Mouse (Mus musculus): ENCODE measurements around the gene Fbxl16. TPM values are rescaled to one million over a fixed set of nuclear protein-coding genes. Genes with fewer than 3 reads are reported as not detected.

The Fbxl16 gene
- polyA plus RNA-seq, 1 experiment = 4.7 TPM

- no peak for TF ChIP-seq CTCF (IDR thresholded peaks at IDR 0.05; ENCODE audit: low read depth, low read length)
- no peak for TF ChIP-seq EP300 (IDR thresholded peaks at IDR 0.05; ENCODE audit: insufficient read depth, low read depth, low read length)
- no peak for TF ChIP-seq POLR2A (IDR thresholded peaks at IDR 0.05; ENCODE audit: insufficient read depth, low read length)
- H3K4me3 ChIP-seq (ENCODE audit: low read depth, low read length) = peak overlapping the region; percentile 83
- H3K4me1 ChIP-seq (ENCODE audit: control insufficient read depth, insufficient read depth, low read length) = peaks cover 3% of the 10 kb centered on the region
- H3K9ac ChIP-seq (ENCODE audit: low read depth, poor library complexity, severe bottlenecking) = peak overlapping the region; percentile 66
- H3K27me3 ChIP-seq (ENCODE audit: control insufficient read depth, insufficient read depth, low read length, poor library complexity, severe bottlenecking) = no peaks in the 10 kb centered on the region
- H3K36me3 ChIP-seq (ENCODE audit: control insufficient read depth, insufficient read depth, low read length, poor library complexity, severe bottlenecking) = no peaks in the 10 kb centered on the region
- no peak overlapping the region for H3K27ac ChIP-seq (ENCODE audit: insufficient read depth, low read length)
- H3K9me3 ChIP-seq (replicated peaks; ENCODE audit: control insufficient read depth, insufficient read depth, low read length, poor library complexity, severe bottlenecking) = no peaks in the 10 kb centered on the region
Observed at GRCm38 (mm10) chr17:25861704-25862612, 53.1 kb downstream of the Fbxl16 start.

GRCm38 (mm10) chr17:25863681-25864080, 54.8 kb downstream of the Fbxl16 start:
- no peak overlapping the region for H3K9ac ChIP-seq (ENCODE audit: low read depth, poor library complexity, severe bottlenecking)
- peaks cover 3% of the 10 kb centered on the region for H3K4me1 ChIP-seq (ENCODE audit: control insufficient read depth, insufficient read depth, low read length)
- no peak overlapping the region for H3K4me3 ChIP-seq (ENCODE audit: low read depth, low read length)
- no peaks in the 10 kb centered on the region for H3K27me3 ChIP-seq (ENCODE audit: control insufficient read depth, insufficient read depth, low read length, poor library complexity, severe bottlenecking)
- H3K36me3 ChIP-seq (ENCODE audit: control insufficient read depth, insufficient read depth, low read length, poor library complexity, severe bottlenecking) = no peaks in the 10 kb centered on the region
- no peak overlapping the region for H3K27ac ChIP-seq (ENCODE audit: insufficient read depth, low read length)
- no peak for TF ChIP-seq POLR2A (IDR thresholded peaks at IDR 0.05; ENCODE audit: insufficient read depth, low read length)
- TF ChIP-seq CTCF (IDR thresholded peaks at IDR 0.05; ENCODE audit: low read depth, low read length) = no peak
- H3K9me3 ChIP-seq (replicated peaks; ENCODE audit: control insufficient read depth, insufficient read depth, low read length, poor library complexity, severe bottlenecking) = no peaks in the 10 kb centered on the region

GRCm38 (mm10) chr17:25864311-25864710, 55.4 kb downstream of the Fbxl16 start:
- no peaks in the 10 kb centered on the region for H3K27me3 ChIP-seq (ENCODE audit: control insufficient read depth, insufficient read depth, low read length, poor library complexity, severe bottlenecking)
- no peak overlapping the region for H3K4me3 ChIP-seq (ENCODE audit: low read depth, low read length)
- no peak overlapping the region for H3K27ac ChIP-seq (ENCODE audit: insufficient read depth, low read length)
- H3K4me1 ChIP-seq (ENCODE audit: control insufficient read depth, insufficient read depth, low read length) = peaks cover 3% of the 10 kb centered on the region
- no peak for TF ChIP-seq EP300 (IDR thresholded peaks at IDR 0.05; ENCODE audit: insufficient read depth, low read depth, low read length)
- no peak for TF ChIP-seq POLR2A (IDR thresholded peaks at IDR 0.05; ENCODE audit: insufficient read depth, low read length)
- TF ChIP-seq CTCF (IDR thresholded peaks at IDR 0.05; ENCODE audit: low read depth, low read length) = no peak
- no peak overlapping the region for H3K9ac ChIP-seq (ENCODE audit: low read depth, poor library complexity, severe bottlenecking)
- no peaks in the 10 kb centered on the region for H3K36me3 ChIP-seq (ENCODE audit: control insufficient read depth, insufficient read depth, low read length, poor library complexity, severe bottlenecking)
- H3K9me3 ChIP-seq (replicated peaks; ENCODE audit: control insufficient read depth, insufficient read depth, low read length, poor library complexity, severe bottlenecking) = no peaks in the 10 kb centered on the region

GRCm38 (mm10) chr17:25865288-25865687, 56.4 kb downstream of the Fbxl16 start:
- Histone ChIP-seq H3K4me3 (ENCODE audit: low read depth, low read length) (no peak overlapping the region), H3K36me3 (ENCODE audit: control insufficient read depth, insufficient read depth, low read length, poor library complexity, severe bottlenecking) (no peaks in the 10 kb centered on the region), H3K9me3 (replicated peaks; ENCODE audit: control insufficient read depth, insufficient read depth, low read length, poor library complexity, severe bottlenecking) (no peaks in the 10 kb centered on the region), H3K27me3 (ENCODE audit: control insufficient read depth, insufficient read depth, low read length, poor library complexity, severe bottlenecking) (no peaks in the 10 kb centered on the region), H3K4me1 (ENCODE audit: control insufficient read depth, insufficient read depth, low read length) (peaks cover 3% of the 10 kb centered on the region), H3K9ac (ENCODE audit: low read depth, poor library complexity, severe bottlenecking) (no peak overlapping the region), H3K27ac (ENCODE audit: insufficient read depth, low read length) (no peak overlapping the region)
- TF ChIP-seq POLR2A (IDR thresholded peaks at IDR 0.05; ENCODE audit: insufficient read depth, low read length) (no peak), EP300 (IDR thresholded peaks at IDR 0.05; ENCODE audit: insufficient read depth, low read depth, low read length) (no peak), CTCF (IDR thresholded peaks at IDR 0.05; ENCODE audit: low read depth, low read length) (no peak)

GRCm38 (mm10) chr17:25866172-25866571, 57.3 kb downstream of the Fbxl16 start:
- Histone ChIP-seq H3K36me3 (ENCODE audit: control insufficient read depth, insufficient read depth, low read length, poor library complexity, severe bottlenecking) (no peaks in the 10 kb centered on the region), H3K27me3 (ENCODE audit: control insufficient read depth, insufficient read depth, low read length, poor library complexity, severe bottlenecking) (no peaks in the 10 kb centered on the region), H3K4me3 (ENCODE audit: low read depth, low read length) (no peak overlapping the region), H3K27ac (ENCODE audit: insufficient read depth, low read length) (no peak overlapping the region), H3K9ac (ENCODE audit: low read depth, poor library complexity, severe bottlenecking) (no peak overlapping the region), H3K9me3 (replicated peaks; ENCODE audit: control insufficient read depth, insufficient read depth, low read length, poor library complexity, severe bottlenecking) (no peaks in the 10 kb centered on the region), H3K4me1 (ENCODE audit: control insufficient read depth, insufficient read depth, low read length) (no peaks in the 10 kb centered on the region)
- TF ChIP-seq CTCF (IDR thresholded peaks at IDR 0.05; ENCODE audit: low read depth, low read length) (no peak), EP300 (IDR thresholded peaks at IDR 0.05; ENCODE audit: insufficient read depth, low read depth, low read length) (no peak), POLR2A (IDR thresholded peaks at IDR 0.05; ENCODE audit: insufficient read depth, low read length) (no peak)

- peak overlapping the region; percentile 82 for H3K4me3 ChIP-seq (ENCODE audit: low read depth, low read length)
- no peaks in the 10 kb centered on the region for H3K27me3 ChIP-seq (ENCODE audit: control insufficient read depth, insufficient read depth, low read length, poor library complexity, severe bottlenecking)
- H3K9ac ChIP-seq (ENCODE audit: low read depth, poor library complexity, severe bottlenecking) = peak overlapping the region; percentile 53; the same call in 1 of the 2 replicates
- no peaks in the 10 kb centered on the region for H3K36me3 ChIP-seq (ENCODE audit: control insufficient read depth, insufficient read depth, low read length, poor library complexity, severe bottlenecking)
- no peaks in the 10 kb centered on the region for H3K9me3 ChIP-seq (replicated peaks; ENCODE audit: control insufficient read depth, insufficient read depth, low read length, poor library complexity, severe bottlenecking)
- TF ChIP-seq EP300 (IDR thresholded peaks at IDR 0.05; ENCODE audit: insufficient read depth, low read depth, low read length) = no peak
- no peak for TF ChIP-seq POLR2A (IDR thresholded peaks at IDR 0.05; ENCODE audit: insufficient read depth, low read length)
- no peak for TF ChIP-seq CTCF (IDR thresholded peaks at IDR 0.05; ENCODE audit: low read depth, low read length)
- no peaks in the 10 kb centered on the region for H3K4me1 ChIP-seq (ENCODE audit: control insufficient read depth, insufficient read depth, low read length)
- H3K27ac ChIP-seq (ENCODE audit: insufficient read depth, low read length) = no peak overlapping the region
Observed at GRCm38 (mm10) chr17:25867509-25867835, 58.6 kb downstream of the Fbxl16 start.
